Mouse (Mus musculus) stomach, embryonic 14.5 days (tissue): Measurements from ENCODE around the gene Trim65. TPM values are rescaled to one million over a fixed set of nuclear protein-coding genes. Genes with fewer than 3 reads are reported as not detected.

ENCODE experiments used
- ATAC-seq: fragments of 200-750 bp; cut with Nextera tagmentation; 2 replicates; pipeline ENCODE4 v1.8.0; 2017; ENCODE audit warnings: low read depth, moderate TSS enrichment; ENCODE audit not compliant: insufficient number of reproducible peaks, insufficient read depth, low FRiP score
- H3K27ac ChIP-seq: fragments of 300-500 bp; sonication (generic); 2 replicates; pipeline ENCODE4 v1.5.1; 2014; ENCODE audit warnings: mild to moderate bottlenecking, low read length, moderate library complexity, mixed read lengths
- H3K27me3 ChIP-seq: fragments of 300-500 bp; sonication (generic); 2 replicates; pipeline ENCODE4 v1.6.1; 2014; ENCODE audit warnings: low read length, control low read depth, mixed read lengths; ENCODE audit not compliant: control insufficient read depth, insufficient read depth
- H3K36me3 ChIP-seq: fragments of 300-500 bp; sonication (generic); 2 replicates; pipeline ENCODE4 v1.6.1; 2014; ENCODE audit warnings: mild to moderate bottlenecking, control low read depth, low read length, moderate library complexity, mixed read lengths; ENCODE audit not compliant: control insufficient read depth, insufficient read depth
- H3K4me1 ChIP-seq: fragments of 300-500 bp; sonication (generic); 2 replicates; pipeline ENCODE4 v1.6.1; 2014; ENCODE audit warnings: low read length, control low read depth, mixed read lengths; ENCODE audit not compliant: control insufficient read depth, insufficient read depth
- H3K4me2 ChIP-seq: fragments of 300-500 bp; sonication (generic); replicated peaks from 2 replicates; pipeline ENCODE4 v1.6.1; 2014; ENCODE audit warnings: low read depth, low read length, control low read depth
- H3K4me3 ChIP-seq: fragments of 300-500 bp; sonication (generic); 2 replicates; pipeline ENCODE4 v1.5.1; 2014; ENCODE audit warnings: low read depth, low read length, control low read depth
- H3K9ac ChIP-seq: fragments of 300-500 bp; sonication (generic); replicated peaks from 2 replicates; pipeline ENCODE4 v1.6.1; 2014; ENCODE audit warnings: low read depth, mild to moderate bottlenecking, control low read depth, low read length, moderate library complexity, mixed read lengths
- H3K9me3 ChIP-seq: fragments of 300-500 bp; sonication (generic); 2 replicates; pipeline ENCODE4 v1.6.1; 2016; ENCODE audit warnings: low read depth, low read length, control low read depth; ENCODE audit not compliant: control insufficient read depth
- WGBS: fragments of 180-500 bp; shearing (Covaris S2); extraction: QIAGEN DNeasy Blood & Tissue Kit; methylation state at CpG from one replicate; pipeline ENCODE4 v1.1.7; 2014; 5-methylcytosine and 5-hydroxymethylcytosine counted together
- polyA plus RNA-seq: library from polyadenylated mRNA; unstranded; fragments of >200 nt; fragmentation: Nextera tagmentation; extraction: Ambion mirVana; gene quantifications from 2 replicates; pipeline ENCODE4 v1.2.1, GENCODE M21; 2014

Trim65 gene
- polyA plus RNA-seq, result 5.0 and 6.4 TPM in 2 replicates

DNA sequence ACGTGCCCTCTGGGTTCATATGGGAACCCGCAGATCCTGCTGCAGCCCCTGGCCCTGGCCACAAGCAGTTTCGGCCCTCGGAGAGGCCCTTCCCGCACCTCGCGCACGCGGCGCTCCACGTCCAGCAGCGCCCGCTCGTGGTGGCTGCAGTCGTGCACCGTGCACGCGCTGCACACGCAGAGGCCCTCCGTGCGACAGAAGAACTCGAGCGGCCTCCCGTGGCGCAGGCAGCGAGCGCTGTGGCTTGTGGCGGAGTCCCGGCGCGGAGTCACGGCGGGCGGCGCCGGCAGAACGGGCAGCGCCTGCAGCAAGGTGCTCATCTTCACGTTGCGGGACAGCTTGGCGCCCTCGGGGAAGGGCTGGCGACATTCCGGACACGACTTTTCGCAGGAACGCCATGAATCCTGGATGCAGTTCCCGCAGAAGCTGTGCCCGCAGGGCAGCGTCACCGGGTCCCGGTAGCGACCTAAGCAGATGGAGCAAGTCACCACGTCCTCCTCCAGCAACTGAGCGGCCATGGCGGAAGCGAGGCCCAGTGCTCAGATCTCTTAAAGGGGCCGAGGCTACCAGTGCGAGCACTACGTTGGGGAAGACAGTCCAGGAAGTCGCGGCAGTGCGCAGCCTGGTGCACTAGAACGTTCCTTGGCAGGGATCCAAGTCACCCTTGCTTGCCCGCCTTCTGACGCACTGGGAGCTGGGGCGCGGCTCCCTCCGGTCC lies at the start of gene Trim65:
Trim65 (minus strand) TSS at position 641 of the 718 bp plus-strand sequence.
- H3K4me3 ChIP-seq, result peak within 1 kb of the TSS; percentile 55
- H3K27me3 ChIP-seq, result no peaks in the 10 kb centered on the region
- no peaks in the 10 kb centered on the region for H3K9me3 ChIP-seq
- H3K4me2 ChIP-seq, result peak within 1 kb of the TSS; percentile 62
- peak; percentile 79 for ATAC-seq
- peak within 1 kb of the TSS; percentile 60 for H3K9ac ChIP-seq
- WGBS, result under 1% methylated on average over 69 of the region's 69 CpGs
- H3K36me3 ChIP-seq, result peaks cover 16% of the 10 kb centered on the region; the same call in 1 of the 2 replicates
- H3K27ac ChIP-seq, result peak within 1 kb of the TSS; percentile 92
- H3K4me1 ChIP-seq, result peaks cover 25% of the 10 kb centered on the region

GRCm38 (mm10) chr11:116178411-116179121 lies 47.6 kb upstream of the Trim65 start:
- no peaks in the 10 kb centered on the region for H3K27me3 ChIP-seq
- H3K9ac ChIP-seq, result no peak overlapping the region
- H3K4me3 ChIP-seq, result no peak overlapping the region
- no peaks in the 10 kb centered on the region for H3K4me1 ChIP-seq
- WGBS, result 86% methylated on average over 20 of the region's 20 CpGs
- peaks cover 35% of the 10 kb centered on the region for H3K36me3 ChIP-seq
- no peaks in the 10 kb centered on the region for H3K9me3 ChIP-seq
- no peak for ATAC-seq
- no peak overlapping the region for H3K27ac ChIP-seq
- no peak overlapping the region for H3K4me2 ChIP-seq

DNA sequence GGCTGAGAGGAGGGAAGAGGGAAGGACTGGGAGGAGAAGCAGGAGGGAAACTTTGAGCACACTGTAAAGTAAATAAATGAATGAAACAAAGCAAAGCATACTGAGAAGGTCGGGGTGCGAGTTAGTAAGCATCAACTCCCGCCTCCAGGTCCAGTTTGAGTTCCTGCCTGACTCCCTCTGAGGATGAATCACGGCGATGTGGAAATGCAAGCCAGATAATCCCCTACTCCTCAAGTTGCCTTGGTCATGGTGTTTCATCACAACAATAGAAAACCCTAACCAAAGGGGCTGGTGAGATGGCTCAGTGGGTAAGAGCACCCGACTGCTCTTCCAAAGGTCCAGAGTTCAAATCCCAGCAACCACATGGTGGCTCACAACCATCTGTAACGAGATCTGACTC lies 45.1 kb upstream of the Trim65 start:
- no peak overlapping the region for H3K9ac ChIP-seq
- no peak for ATAC-seq
- WGBS, result 76% methylated on average over 7 of the region's 7 CpGs

GRCm38 (mm10) chr11:116174775-116175448 lies 44.0 kb upstream of the Trim65 start:
- Histone ChIP-seq H3K27me3 (no peaks in the 10 kb centered on the region), H3K4me1 (no peaks in the 10 kb centered on the region), H3K27ac (no peak overlapping the region), H3K4me2 (no peak overlapping the region), H3K4me3 (no peak overlapping the region), H3K9ac (no peak overlapping the region), H3K9me3 (no peaks in the 10 kb centered on the region), H3K36me3 (peaks cover 34% of the 10 kb centered on the region)
- 88% methylated on average over 22 of the region's 22 CpGs for WGBS
- ATAC-seq, result no peak

More for the DNA sequence above, 45.1 kb upstream of the Trim65 start:
- Histone ChIP-seq H3K4me3 (no peak overlapping the region), H3K9me3 (no peaks in the 10 kb centered on the region), H3K4me2 (no peak overlapping the region), H3K27me3 (no peaks in the 10 kb centered on the region), H3K4me1 (no peaks in the 10 kb centered on the region), H3K36me3 (peaks cover 38% of the 10 kb centered on the region), H3K27ac (no peak overlapping the region)

DNA sequence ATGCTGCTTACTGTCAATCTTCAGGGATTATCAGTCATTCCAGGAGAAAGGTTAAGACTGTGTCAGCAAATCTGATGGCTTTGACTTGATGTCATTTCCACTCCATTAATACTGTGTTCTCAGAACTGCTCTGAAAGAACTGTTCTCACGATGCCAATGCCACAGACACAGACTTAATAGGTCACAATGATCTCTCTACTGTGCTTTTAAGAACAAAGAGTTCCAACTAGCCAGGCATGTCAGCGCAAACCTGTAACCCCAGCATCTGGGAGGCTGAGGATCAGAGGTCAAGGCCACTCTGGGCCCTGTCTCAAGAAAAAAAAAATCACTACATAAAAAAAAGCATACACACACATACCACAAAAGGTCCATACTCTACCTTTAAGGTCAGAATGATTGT lies 41.0 kb upstream of the Trim65 start:
- Histone ChIP-seq H3K36me3 (peaks cover 15% of the 10 kb centered on the region), H3K27me3 (no peaks in the 10 kb centered on the region), H3K27ac (no peak overlapping the region), H3K4me1 (peaks cover under 1% of the 10 kb centered on the region; the same call in 1 of the 2 replicates), H3K4me3 (no peak overlapping the region), H3K9ac (no peak overlapping the region), H3K9me3 (no peaks in the 10 kb centered on the region), H3K4me2 (no peak overlapping the region)
- ATAC-seq, result no peak
- 88% methylated on average over 2 of the region's 2 CpGs for WGBS

- Histone ChIP-seq H3K9ac (no peak overlapping the region), H3K4me2 (no peak overlapping the region), H3K4me1 (peaks cover 5% of the 10 kb centered on the region; the same call in 1 of the 2 replicates), H3K27ac (no peak overlapping the region), H3K36me3 (peaks cover 20% of the 10 kb centered on the region), H3K27me3 (no peaks in the 10 kb centered on the region), H3K4me3 (no peak overlapping the region), H3K9me3 (no peaks in the 10 kb centered on the region)
- ATAC-seq, result no peak
- WGBS, result 80% methylated on average over 5 of the region's 5 CpGs
Measured at GRCm38 (mm10) chr11:116170003-116170800, 39.3 kb upstream of the Trim65 start.

DNA sequence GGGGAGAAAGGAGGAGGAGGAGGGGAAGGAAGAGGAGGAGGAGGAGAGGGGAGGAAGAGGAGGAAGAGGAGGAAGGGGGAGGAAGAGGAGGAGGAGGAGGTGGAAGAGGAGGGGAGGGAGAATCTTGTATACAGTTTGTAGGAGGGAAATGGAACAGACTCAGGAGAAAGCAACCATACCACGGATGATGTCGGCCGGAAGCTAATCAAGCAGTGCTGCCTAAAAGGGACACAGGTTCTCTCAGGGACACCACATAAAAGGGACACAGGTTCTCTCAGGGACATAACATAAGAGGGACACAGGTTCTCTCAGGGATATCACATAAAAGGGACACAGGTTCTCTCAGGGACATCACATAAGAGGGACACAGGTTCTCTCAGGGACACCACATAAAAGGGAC lies 38.3 kb upstream of the Trim65 start:
- no peak overlapping the region for H3K4me3 ChIP-seq
- H3K36me3 ChIP-seq, result peaks cover 17% of the 10 kb centered on the region
- H3K4me2 ChIP-seq, result no peak overlapping the region
- H3K9me3 ChIP-seq, result no peaks in the 10 kb centered on the region
- no peak overlapping the region for H3K9ac ChIP-seq
- 79% methylated on average over 3 of the region's 3 CpGs for WGBS
- peaks cover 5% of the 10 kb centered on the region; the same call in 1 of the 2 replicates for H3K4me1 ChIP-seq
- no peak for ATAC-seq
- no peak overlapping the region for H3K27ac ChIP-seq
- no peaks in the 10 kb centered on the region for H3K27me3 ChIP-seq
